Mouse (Mus musculus) stomach, postnatal 0 days (tissue): ENCODE data around the gene Olfr520.

Source experiments
- CTCF ChIP-seq: IDR thresholded peaks from 2 replicates; pipeline ENCODE4 v1.5.1; 2016; ENCODE audit warnings: antibody characterized with exemption, low read depth, mild to moderate bottlenecking, moderate library complexity
- EP300 ChIP-seq: optimal IDR thresholded peaks from 2 replicates; pipeline ENCODE3; 2016; ENCODE audit warnings: antibody characterized with exemption

- no peak for TF ChIP-seq EP300
- TF ChIP-seq CTCF, result no peak
Observed at GRCm38 (mm10) chr7:99706341-99707037, 23.6 kb upstream of the Olfr520 start.
